Mouse (Mus musculus) myocyte (in vitro differentiated cells): ENCODE measurements at regions not wholly inside any gene's neighbourhood (a gene's known extent, or its start where the extent isn't known, plus 50 kb on each side); places are given as distances from the start of the nearest gene placed in this dataset.

Experiments used
- CEBPB ChIP-seq: IDR thresholded peaks from 2 replicates; pipeline ENCODE4 v1.6.1; 2011; ENCODE audit warnings: mild to moderate bottlenecking, moderate library complexity; ENCODE audit not compliant: poor library complexity, insufficient read depth, severe bottlenecking
- E2F4 ChIP-seq: IDR thresholded peaks from one replicate; pipeline ENCODE4 v1.6.1; 2011; ENCODE audit warnings: mild to moderate bottlenecking, control low read depth, moderate library complexity; ENCODE audit not compliant: insufficient read depth
- MAX ChIP-seq: IDR thresholded peaks from one replicate; pipeline ENCODE4 v1.6.1; 2011; ENCODE audit warnings: low read depth, mild to moderate bottlenecking, control low read depth
- MYOD1 ChIP-seq, 3 experiments: IDR thresholded peaks; one replicate each; pipeline ENCODE4 v1.6.1; 2011; ENCODE audit warnings: control low read depth in 2 of 3, low read depth in 2 of 3, mild to moderate bottlenecking in 2 of 3, moderate library complexity in 1 of 3; ENCODE audit not compliant: insufficient read length in 2 of 3, control insufficient read depth in 1 of 3
- MYOG ChIP-seq, 3 experiments: IDR thresholded peaks; one replicate each; pipeline ENCODE4 v1.6.1; 2011; ENCODE audit warnings: control low read depth in 2 of 3, low read depth in 2 of 3, mild to moderate bottlenecking in 2 of 3; ENCODE audit not compliant: insufficient read length in 2 of 3, control insufficient read depth in 1 of 3, insufficient read depth in 1 of 3
- POLR2A ChIP-seq: IDR thresholded peaks from one replicate; pipeline ENCODE4 v1.6.1; 2011; ENCODE audit warnings: low read depth, mild to moderate bottlenecking, control low read depth, moderate library complexity; ENCODE audit not compliant: insufficient read length
- POLR2AphosphoS2 ChIP-seq: IDR thresholded peaks from one replicate; pipeline ENCODE4 v1.6.1; 2011; ENCODE audit warnings: low read depth, control low read depth; ENCODE audit not compliant: insufficient read length
- SRF ChIP-seq: IDR thresholded peaks from one replicate; pipeline ENCODE4 v1.6.1; 2011; ENCODE audit warnings: low read depth; ENCODE audit not compliant: control insufficient read depth, insufficient read length
- TCF3 ChIP-seq: IDR thresholded peaks from one replicate; pipeline ENCODE4 v1.6.1; 2011; ENCODE audit warnings: low read depth, control low read depth; ENCODE audit not compliant: insufficient read length
- USF1 ChIP-seq: IDR thresholded peaks from one replicate; pipeline ENCODE4 v1.6.1; 2011; ENCODE audit warnings: low read depth, mild to moderate bottlenecking, control low read depth, moderate library complexity

DNA sequence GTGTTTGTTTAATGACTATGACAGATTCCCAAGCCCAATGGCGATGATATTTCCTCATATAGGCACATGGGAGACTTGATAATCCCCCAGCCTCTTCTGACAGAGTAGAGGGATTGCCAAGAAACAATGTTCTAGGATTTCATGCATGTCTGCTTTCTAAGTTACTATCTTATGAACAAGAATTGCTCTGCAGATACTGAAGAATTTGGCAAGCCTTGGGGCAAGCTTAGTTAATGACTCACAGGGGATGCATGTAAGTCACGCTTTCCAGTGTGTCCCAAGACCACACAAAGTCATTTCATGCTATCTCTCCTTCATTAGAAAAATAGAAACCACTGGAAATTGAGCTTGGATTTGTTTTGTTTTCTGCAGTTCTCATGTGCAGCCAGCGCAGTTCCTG, 376.2 kb downstream of the Dcdc2c start:
- TF ChIP-seq USF1 (no peak), POLR2A (no peak), MYOG (IDR thresholded peaks at IDR 0.05; ENCODE audit: control insufficient read depth in 1 of 3, insufficient read depth in 1 of 3, insufficient read length in 2 of 3, low read depth in 2 of 3) (no peak), E2F4 (no peak), TCF3 (no peak), POLR2AphosphoS2 (no peak), MYOD1 (IDR thresholded peaks at IDR 0.05; ENCODE audit: control insufficient read depth in 1 of 3, insufficient read length in 2 of 3, low read depth in 2 of 3) (no peak), MAX (no peak), SRF (no peak), CEBPB (no peak)
